Mouse (Mus musculus) testis, adult 2 months (tissue): ENCODE results near the gene Lmod1.

Experiments
- CTCF ChIP-seq: fragments of 200-500 bp; IDR thresholded peaks from 2 replicates; pipeline ENCODE4 v1.5.1; 2012; ENCODE audit warnings: low read depth, mild to moderate bottlenecking, inconsistent platforms, low read length, moderate library complexity; ENCODE audit not compliant: control insufficient read depth, insufficient read depth, insufficient replicate concordance
- POLR2A ChIP-seq: fragments of 200-500 bp; IDR thresholded peaks from 2 replicates; pipeline ENCODE4 v1.6.1; 2012; ENCODE audit warnings: low read depth, mild to moderate bottlenecking, inconsistent platforms, low read length, moderate library complexity; ENCODE audit not compliant: control insufficient read depth

GRCm38 (mm10) chr1:135384171-135384570, 59.6 kb downstream of the Lmod1 start:
- TF ChIP-seq POLR2A (no peak), CTCF (no peak)
